Mouse (Mus musculus) heart, adult 2 months (tissue): Measurements from ENCODE around the gene Ankrd66. TPM values are rescaled to one million over a fixed set of nuclear protein-coding genes. Genes with fewer than 3 reads are reported as not detected.

ENCODE experiments used
- DNase-seq, 2 experiments: peaks; one replicate each; pipeline ENCODE4 v3.0.0; 2021
- H3K27ac ChIP-seq: fragments of 200-600 bp; 2 replicates; pipeline ENCODE4 v1.8.1; 2022
- H3K27me3 ChIP-seq: fragments of 200-500 bp; 2 replicates; pipeline ENCODE4 v1.6.1; 2012; ENCODE audit warnings: mild to moderate bottlenecking, low read length, inconsistent platforms, mixed read lengths; ENCODE audit not compliant: control insufficient read depth, insufficient read depth
- H3K36me3 ChIP-seq: fragments of 200-500 bp; 2 replicates; pipeline ENCODE4 v1.6.1; 2012; ENCODE audit warnings: low read length, inconsistent platforms; ENCODE audit not compliant: control insufficient read depth, insufficient read depth
- H3K4me1 ChIP-seq: fragments of 200-500 bp; 2 replicates; pipeline ENCODE4 v1.6.1; 2011; ENCODE audit warnings: low read length; ENCODE audit not compliant: control insufficient read depth, insufficient read depth
- H3K4me3 ChIP-seq: fragments of 200-600 bp; 2 replicates; pipeline ENCODE4 v1.8.1; 2022
- H3K79me2 ChIP-seq: fragments of 200-500 bp; replicated peaks from 2 replicates; pipeline ENCODE4 v1.6.1; 2012; ENCODE audit warnings: mild to moderate bottlenecking, inconsistent platforms, low read length, moderate library complexity, mixed read lengths; ENCODE audit not compliant: control insufficient read depth, insufficient read depth
- H3K9ac ChIP-seq: fragments of 200-500 bp; 2 replicates; pipeline ENCODE4 v1.6.1; 2012; ENCODE audit warnings: low read depth, mild to moderate bottlenecking, control low read depth, inconsistent platforms, low read length, mixed read lengths
- CTCF ChIP-seq: fragments of 200-600 bp; IDR thresholded peaks from 2 replicates; pipeline ENCODE4 v1.8.1; 2022; ENCODE audit warnings: antibody characterized with exemption, mild to moderate bottlenecking, moderate library complexity
- EP300 ChIP-seq: fragments of 200-500 bp; IDR thresholded peaks from 2 replicates; pipeline ENCODE4 v1.6.1; 2011; ENCODE audit warnings: low read depth, low read length, control low read depth; ENCODE audit not compliant: insufficient read depth
- POLR2A ChIP-seq: fragments of 200-500 bp; IDR thresholded peaks from 2 replicates; pipeline ENCODE4 v1.6.1; 2011; ENCODE audit warnings: mild to moderate bottlenecking, low read depth, low read length, control low read depth; ENCODE audit not compliant: insufficient read depth
- WGBS: fragments of 180-500 bp; shearing (Covaris S2); methylation state at CpG from one replicate; pipeline ENCODE4 v1.1.7; 2018; 5-methylcytosine and 5-hydroxymethylcytosine counted together
- intact Hi-C: fragments of 180-260 bp; cut with DNase I; formaldehyde crosslinking; loops from one replicate; pipeline ENCODE4 v1.15.1; 2025
- long read RNA-seq: library from polyadenylated mRNA; stranded (forward); transcript quantifications from one replicate; pipeline ENCODE4 v2.0.0, GENCODE M21; 2021
- polyA plus RNA-seq: library from polyadenylated mRNA; depleted of rRNA; stranded (reverse); fragments of >200 nt; gene quantifications from 2 replicates; pipeline ENCODE4 v1.2.3, GENCODE M21; 2012; rRNA removed
- total RNA-seq, 2 experiments: library from RNA; stranded (reverse); gene quantifications; 2 replicates each; pipeline ENCODE4 v1.2.3; 2021

Gene Ankrd66
- total RNA-seq (not detected), polyA plus RNA-seq (0.25 TPM in 1 of 2 replicates, not detected in the other)
- long read RNA-seq: 0 reads

- 43% methylated on average over 1 of the region's 1 CpGs for WGBS
- Histone ChIP-seq H3K9ac (no peak within 1 kb of the TSS), H3K4me1 (no peaks in the 10 kb centered on the region), H3K27me3 (no peaks in the 10 kb centered on the region), H3K4me3 (no peak within 1 kb of the TSS), H3K27ac (no peak within 1 kb of the TSS), H3K79me2 (no peaks in the 10 kb centered on the region), H3K36me3 (no peaks in the 10 kb centered on the region)
- DNase-seq: no peak
- intact Hi-C loops: no loop called here
- TF ChIP-seq POLR2A: no peak
- TF ChIP-seq EP300: no peak
- TF ChIP-seq CTCF: no peak
Measured at GRCm38 (mm10) chr17:43543539-43543938, at the start of gene Ankrd66. TSS of gene Ankrd66 (minus strand) at chr17:43543639.

DNA sequence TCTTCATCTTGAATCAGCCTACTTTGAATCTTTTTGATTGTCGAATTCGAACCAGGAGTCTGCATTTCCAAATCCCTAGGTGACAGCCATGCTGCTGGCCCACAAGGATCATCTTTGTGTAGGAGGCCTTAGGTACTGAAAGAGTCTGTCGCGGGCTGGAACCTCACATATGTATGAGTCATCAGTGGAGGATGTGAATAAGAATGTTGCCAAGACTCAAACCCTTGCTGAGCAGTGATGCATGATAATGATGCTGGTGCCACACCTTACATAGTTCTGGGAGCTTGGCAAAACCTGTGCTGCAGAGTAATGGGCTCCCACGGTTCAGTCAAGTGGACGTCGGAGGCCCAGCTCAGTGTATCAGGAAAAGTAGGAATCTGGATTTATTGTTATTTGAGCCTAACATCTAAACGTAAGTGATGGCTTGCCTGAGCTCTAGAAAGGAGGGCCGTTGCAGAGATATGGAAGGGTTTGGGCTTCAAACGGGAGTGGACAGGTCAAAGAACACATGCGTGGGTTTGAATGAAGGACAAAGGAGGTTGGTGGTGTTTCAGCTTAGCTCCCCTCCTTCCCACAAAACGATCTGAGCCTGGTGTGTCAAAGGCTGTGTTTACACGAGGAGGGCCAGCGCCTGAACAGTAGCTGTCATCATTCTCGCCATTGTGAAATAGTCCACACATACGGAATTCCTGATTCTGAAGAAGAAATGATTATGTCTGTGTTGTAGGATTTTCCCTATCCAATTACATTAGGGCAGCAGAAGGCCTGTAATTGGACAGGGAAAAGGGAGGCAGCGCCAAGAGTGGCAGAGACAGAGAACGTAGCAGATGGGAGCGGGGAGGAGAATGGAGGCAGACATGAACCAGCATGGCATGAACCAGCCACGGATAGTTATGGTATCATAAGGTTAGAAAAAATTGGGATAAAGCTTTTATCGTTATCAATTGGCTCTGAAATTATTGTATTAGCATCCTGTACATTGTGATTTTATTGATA is 49.2 kb upstream of the Ankrd66 start:
- 0 out of 2 replicates have a peak, but pooled peaks cover 1% of the 10 kb centered on the region for H3K27me3 ChIP-seq
- H3K4me1 ChIP-seq: no peaks in the 10 kb centered on the region
- H3K36me3 ChIP-seq: no peaks in the 10 kb centered on the region
- no peak overlapping the region for H3K27ac ChIP-seq
- no peak overlapping the region for H3K9ac ChIP-seq
- H3K79me2 ChIP-seq: no peaks in the 10 kb centered on the region
- intact Hi-C loops: no loop called here
- H3K4me3 ChIP-seq: no peak overlapping the region
- TF ChIP-seq EP300 (no peak), POLR2A (no peak), CTCF (no peak)
- 81% methylated on average over 21 of the region's 21 CpGs for whole genome bisulfite sequencing
- DNase-seq: no peak

DNA sequence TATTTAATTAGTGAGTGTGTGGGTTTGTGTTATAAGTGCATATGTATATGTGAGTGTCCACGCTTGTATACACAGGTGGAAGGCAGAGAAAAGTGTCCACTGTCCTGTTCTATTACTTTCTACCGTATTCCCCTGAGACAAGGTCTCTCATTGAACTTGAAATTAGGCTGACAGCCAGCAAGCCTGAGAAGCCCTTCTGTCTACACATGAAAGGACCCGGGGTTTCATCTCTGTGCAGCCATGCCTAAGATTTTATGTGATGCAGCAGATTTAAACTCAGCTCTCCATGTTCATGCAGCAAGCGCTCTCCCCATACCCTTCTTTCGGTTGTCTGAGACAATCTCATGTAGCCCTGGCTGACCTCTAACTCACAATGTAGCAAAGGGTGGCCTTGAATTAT is 47.1 kb upstream of the Ankrd66 start:
- H3K79me2 ChIP-seq: no peaks in the 10 kb centered on the region
- no peaks in the 10 kb centered on the region for H3K36me3 ChIP-seq
- DNase-seq: no peak
- H3K4me1 ChIP-seq: no peaks in the 10 kb centered on the region
- H3K9ac ChIP-seq: no peak overlapping the region
- TF ChIP-seq EP300: no peak
- no peak for TF ChIP-seq CTCF
- no peak for TF ChIP-seq POLR2A
- H3K27me3 ChIP-seq: no peaks in the 10 kb centered on the region
- no peak overlapping the region for H3K4me3 ChIP-seq
- intact Hi-C loops: no loop called here
- WGBS: 86% methylated on average over 5 of the region's 5 CpGs
- H3K27ac ChIP-seq: no peak overlapping the region

GRCm38 (mm10) chr17:43589750-43590149 is 46.3 kb upstream of the Ankrd66 start:
- no peak overlapping the region for H3K4me3 ChIP-seq
- peaks cover 2% of the 10 kb centered on the region; the same call in 1 of the 2 replicates for H3K4me1 ChIP-seq
- no peaks in the 10 kb centered on the region for H3K36me3 ChIP-seq
- no peak overlapping the region for H3K27ac ChIP-seq
- WGBS: 92% methylated on average over 6 of the region's 6 CpGs
- no peak overlapping the region for H3K9ac ChIP-seq
- H3K79me2 ChIP-seq: no peaks in the 10 kb centered on the region
- intact Hi-C loops: loop anchor here (10.0 kb wide), 1 partner anchor 55 kb away; no protein-coding TSS in a partner anchor
- no peak for DNase-seq
- TF ChIP-seq EP300 (no peak), CTCF (no peak), POLR2A (no peak)
- no peaks in the 10 kb centered on the region for H3K27me3 ChIP-seq

GRCm38 (mm10) chr17:43587278-43587677 is 43.8 kb upstream of the Ankrd66 start:
- intact Hi-C loops: loop anchor here (10.0 kb wide), 1 partner anchor 52 kb away; no protein-coding TSS in a partner anchor
- Histone ChIP-seq H3K4me1 (peaks cover 3% of the 10 kb centered on the region; the same call in 1 of the 2 replicates), H3K79me2 (no peaks in the 10 kb centered on the region), H3K27me3 (no peaks in the 10 kb centered on the region), H3K27ac (no peak overlapping the region), H3K36me3 (no peaks in the 10 kb centered on the region), H3K4me3 (no peak overlapping the region), H3K9ac (no peak overlapping the region)
- no peak for TF ChIP-seq POLR2A
- TF ChIP-seq EP300: no peak
- no peak for TF ChIP-seq CTCF
- no peak for DNase-seq
- WGBS: 95% methylated on average over 2 of the region's 2 CpGs

DNA sequence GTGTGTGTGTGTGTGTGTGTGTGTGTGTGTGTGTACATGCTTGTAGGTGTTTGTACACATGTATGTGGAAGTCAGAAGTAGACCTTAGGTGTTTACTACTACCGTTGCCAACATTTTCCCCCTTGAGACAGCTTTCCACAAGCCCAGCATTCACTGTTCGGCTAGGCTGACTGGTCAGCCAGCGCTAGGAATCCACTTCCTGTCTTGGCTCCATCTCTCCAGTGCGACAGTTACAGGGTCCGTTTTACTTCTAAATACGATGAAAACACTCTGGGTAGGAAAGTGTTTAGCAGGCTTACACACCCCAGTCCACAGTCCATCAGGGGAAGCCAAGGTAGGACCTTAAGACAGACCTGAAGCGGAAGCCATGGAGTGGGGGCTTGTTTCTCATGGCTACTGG is 41.3 kb upstream of the Ankrd66 start:
- Histone ChIP-seq H3K27ac (no peak overlapping the region), H3K4me3 (no peak overlapping the region), H3K79me2 (no peaks in the 10 kb centered on the region), H3K4me1 (peaks cover 7% of the 10 kb centered on the region), H3K36me3 (no peaks in the 10 kb centered on the region; the same call in 1 of the 2 replicates), H3K9ac (no peak overlapping the region), H3K27me3 (no peaks in the 10 kb centered on the region)
- 40% methylated on average over 7 of the region's 7 CpGs for WGBS
- DNase-seq: no peak
- no peak for TF ChIP-seq CTCF
- TF ChIP-seq POLR2A: no peak
- no peak for TF ChIP-seq EP300
- intact Hi-C loops: loop anchor here (10.0 kb wide), 1 partner anchor 50 kb away; no protein-coding TSS in a partner anchor
